Mouse (Mus musculus) lung, postnatal 0 days (tissue): ENCODE measurements around the gene E130114P18Rik. TPM values are rescaled to one million over a fixed set of nuclear protein-coding genes. Genes with fewer than 3 reads are reported as not detected.

ENCODE experiments used
- ATAC-seq: fragments of 200-750 bp; cut with Nextera tagmentation; 2 replicates; pipeline ENCODE4 v1.8.0; 2017; ENCODE audit warnings: moderate library complexity
- DNase-seq: peaks from one replicate; pipeline ENCODE4 v3.0.0-alpha.2; 2016; ENCODE audit warnings: low spot score
- H3K27ac ChIP-seq: fragments of 300-500 bp; sonication (generic); 2 replicates; pipeline ENCODE4 v1.5.1; 2014; ENCODE audit warnings: antibody characterized with exemption, mild to moderate bottlenecking, low read length, mixed read lengths
- H3K27me3 ChIP-seq: fragments of 300-500 bp; sonication (generic); replicated peaks from 2 replicates; pipeline ENCODE4 v1.6.1; 2014; ENCODE audit warnings: low read length, mixed read lengths; ENCODE audit not compliant: insufficient read depth
- H3K36me3 ChIP-seq: fragments of 300-500 bp; sonication (generic); 2 replicates; pipeline ENCODE4 v1.6.1; 2014; ENCODE audit warnings: low read length, mixed read lengths; ENCODE audit not compliant: insufficient read depth
- H3K4me1 ChIP-seq: fragments of 300-500 bp; sonication (generic); 2 replicates; pipeline ENCODE4 v1.6.1; 2014; ENCODE audit warnings: antibody characterized with exemption, low read depth, low read length, mixed read lengths; ENCODE audit not compliant: insufficient read depth
- H3K4me2 ChIP-seq: fragments of 300-500 bp; sonication (generic); replicated peaks from 2 replicates; pipeline ENCODE4 v1.6.1; 2014; ENCODE audit warnings: low read depth, mild to moderate bottlenecking, low read length, moderate library complexity, mixed read lengths
- H3K4me3 ChIP-seq: fragments of 300-500 bp; sonication (generic); 2 replicates; pipeline ENCODE4 v1.5.1; 2014; ENCODE audit warnings: low read depth, low read length
- H3K9ac ChIP-seq: fragments of 300-500 bp; sonication (generic); replicated peaks from 2 replicates; pipeline ENCODE4 v1.6.1; 2014; ENCODE audit warnings: low read depth, mild to moderate bottlenecking
- H3K9me3 ChIP-seq: fragments of 300-500 bp; sonication (generic); 2 replicates; pipeline ENCODE4 v1.6.1; 2016; ENCODE audit warnings: low read length, mixed read lengths
- CTCF ChIP-seq: IDR thresholded peaks from 2 replicates; pipeline ENCODE4 v1.5.1; 2016; ENCODE audit warnings: antibody characterized with exemption, mild to moderate bottlenecking
- EP300 ChIP-seq: IDR thresholded peaks from 2 replicates; pipeline ENCODE4 v1.6.1; 2016; ENCODE audit warnings: antibody characterized with exemption, mild to moderate bottlenecking, control low read depth
- WGBS: fragments of 180-500 bp; shearing (Covaris S2); extraction: QIAGEN DNeasy Blood & Tissue Kit; methylation state at CpG from one replicate; pipeline ENCODE4 v1.1.7; 2014; 5-methylcytosine and 5-hydroxymethylcytosine counted together
- polyA plus RNA-seq: library from polyadenylated mRNA; unstranded; fragments of >200 nt; fragmentation: Nextera tagmentation; extraction: Ambion mirVana; gene quantifications from 2 replicates; pipeline ENCODE4 v1.2.1, GENCODE M21; 2015

Gene E130114P18Rik
- 0.36 and 0.76 TPM in 2 replicates for polyA plus RNA-seq

- peak within 1 kb of the TSS; percentile 83 for H3K4me2 ChIP-seq
- peak; percentile 74 for ATAC-seq
- under 1% methylated on average over 32 of the region's 37 CpGs for WGBS
- peak within 1 kb of the TSS; percentile 95 for H3K9ac ChIP-seq
- H3K9me3 ChIP-seq, result no peaks in the 10 kb centered on the region
- peak; percentile 93 for DNase-seq
- TF ChIP-seq CTCF (no peak), EP300 (no peak)
- H3K4me1 ChIP-seq, result peaks cover 3% of the 10 kb centered on the region; the same call in 1 of the 2 replicates
- H3K4me3 ChIP-seq, result peak within 1 kb of the TSS; percentile 90
- H3K27ac ChIP-seq, result peak within 1 kb of the TSS; percentile 96
- H3K27me3 ChIP-seq, result no peaks in the 10 kb centered on the region
- no peaks in the 10 kb centered on the region for H3K36me3 ChIP-seq
Observed at GRCm38 (mm10) chr4:97777706-97778176, at the start of gene E130114P18Rik. E130114P18Rik (minus strand) TSS chr4:97778078.

GRCm38 (mm10) chr4:97827115-97827514 is 49.2 kb upstream of the E130114P18Rik start:
- ATAC-seq, result no peak
- TF ChIP-seq EP300 (no peak), CTCF (no peak)
- H3K27ac ChIP-seq, result no peak overlapping the region
- no peak overlapping the region for H3K9ac ChIP-seq
- H3K9me3 ChIP-seq, result no peaks in the 10 kb centered on the region
- no peaks in the 10 kb centered on the region for H3K27me3 ChIP-seq
- H3K36me3 ChIP-seq, result no peaks in the 10 kb centered on the region
- no peak overlapping the region for H3K4me3 ChIP-seq
- H3K4me1 ChIP-seq, result no peaks in the 10 kb centered on the region; the same call in 1 of the 2 replicates
- 80% methylated on average over 6 of the region's 6 CpGs for WGBS
- DNase-seq, result no peak
- H3K4me2 ChIP-seq, result no peak overlapping the region

- Histone ChIP-seq H3K27me3 (no peaks in the 10 kb centered on the region), H3K27ac (no peak overlapping the region), H3K4me2 (no peak overlapping the region), H3K9me3 (no peaks in the 10 kb centered on the region), H3K36me3 (no peaks in the 10 kb centered on the region), H3K9ac (no peak overlapping the region), H3K4me3 (no peak overlapping the region), H3K4me1 (no peaks in the 10 kb centered on the region; the same call in 1 of the 2 replicates)
- DNase-seq (peak; percentile 50), ATAC-seq (no peak)
- TF ChIP-seq CTCF (no peak), EP300 (no peak)
- WGBS, result 73% methylated on average over 4 of the region's 4 CpGs
Observed at GRCm38 (mm10) chr4:97825841-97826240, 48.0 kb upstream of the E130114P18Rik start.

DNA sequence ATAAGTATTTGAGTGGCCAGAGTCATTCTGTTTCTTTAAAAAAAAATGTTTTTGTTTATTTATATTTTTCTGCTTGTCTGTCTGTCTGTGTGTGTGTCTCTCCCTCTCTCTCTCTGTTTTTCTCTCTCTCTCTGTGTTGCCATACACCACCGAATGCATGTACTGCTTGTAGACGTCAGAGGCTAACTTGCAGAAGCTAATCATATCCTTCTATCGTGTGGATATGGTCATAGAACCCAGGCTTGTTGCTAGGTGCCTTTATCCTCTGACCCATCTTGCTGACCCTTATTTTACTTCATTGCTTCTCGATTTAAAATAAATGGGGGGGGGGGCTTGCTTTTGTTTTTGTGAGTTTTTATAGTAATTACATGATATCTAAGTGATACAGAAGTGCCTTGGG is 47.6 kb upstream of the E130114P18Rik start:
- no peak overlapping the region for H3K9ac ChIP-seq
- TF ChIP-seq EP300 (no peak), CTCF (no peak)
- no peak overlapping the region for H3K4me3 ChIP-seq
- no peaks in the 10 kb centered on the region for H3K36me3 ChIP-seq
- WGBS, result 84% methylated on average over 4 of the region's 4 CpGs
- H3K27me3 ChIP-seq, result no peaks in the 10 kb centered on the region
- ATAC-seq, result no peak
- no peak for DNase-seq
- H3K9me3 ChIP-seq, result no peaks in the 10 kb centered on the region
- H3K4me1 ChIP-seq, result peaks cover 2% of the 10 kb centered on the region; the same call in 1 of the 2 replicates
- H3K27ac ChIP-seq, result no peak overlapping the region
- H3K4me2 ChIP-seq, result no peak overlapping the region

DNA sequence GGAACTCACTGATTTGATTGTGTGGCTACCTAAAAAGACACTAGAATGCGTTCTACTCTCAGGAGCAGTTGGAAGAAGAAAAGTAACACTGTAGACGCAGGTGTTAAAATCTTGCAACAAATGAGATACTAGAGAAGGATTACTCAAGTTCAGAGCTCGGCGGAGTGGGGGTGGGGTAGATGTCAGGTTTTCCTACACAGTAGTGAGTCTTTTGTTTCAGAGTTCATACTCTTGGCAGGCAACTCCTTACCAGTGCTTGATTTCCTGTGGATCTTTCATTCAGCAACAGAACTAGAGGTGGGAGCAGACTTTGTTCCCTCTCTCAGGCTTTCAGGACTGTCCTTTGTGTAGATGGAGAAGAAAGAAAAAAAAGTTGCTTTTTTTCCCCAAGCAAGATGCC is 46.6 kb upstream of the E130114P18Rik start:
- no peak overlapping the region for H3K4me2 ChIP-seq
- H3K9ac ChIP-seq, result no peak overlapping the region
- no peak overlapping the region for H3K27ac ChIP-seq
- H3K9me3 ChIP-seq, result no peaks in the 10 kb centered on the region
- H3K4me1 ChIP-seq, result peaks cover 4% of the 10 kb centered on the region; the same call in 1 of the 2 replicates
- TF ChIP-seq EP300, result no peak
- no peak for TF ChIP-seq CTCF
- H3K27me3 ChIP-seq, result no peaks in the 10 kb centered on the region
- no peak overlapping the region for H3K4me3 ChIP-seq
- DNase-seq (peak; percentile 38), ATAC-seq (no peak)
- 46% methylated on average over 4 of the region's 4 CpGs for WGBS
- no peaks in the 10 kb centered on the region for H3K36me3 ChIP-seq

DNA sequence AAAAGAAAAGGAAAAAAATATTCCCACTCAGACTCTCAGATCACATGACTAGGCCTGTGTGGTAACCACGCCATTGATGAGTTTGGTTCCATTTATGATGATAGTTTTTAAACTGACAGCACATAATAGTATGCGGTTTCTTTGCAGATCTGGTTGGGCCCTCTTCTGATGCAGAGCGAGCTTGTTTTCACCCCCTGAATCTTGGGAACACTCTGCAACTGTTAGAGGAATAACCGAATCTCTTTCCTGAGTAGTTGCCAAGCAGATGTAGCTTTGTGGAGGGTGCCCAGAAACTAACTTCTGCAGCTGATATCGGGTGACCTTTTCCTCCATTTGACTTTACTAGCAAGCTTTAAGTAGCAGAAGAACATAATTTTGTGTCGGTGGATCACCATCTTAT is 45.6 kb upstream of the E130114P18Rik start:
- DNase-seq (no peak), ATAC-seq (no peak)
- WGBS, result 79% methylated on average over 6 of the region's 6 CpGs
- no peak overlapping the region for H3K4me2 ChIP-seq
- peaks cover 4% of the 10 kb centered on the region; the same call in 1 of the 2 replicates for H3K4me1 ChIP-seq
- H3K27me3 ChIP-seq, result no peaks in the 10 kb centered on the region
- H3K9me3 ChIP-seq, result no peaks in the 10 kb centered on the region
- TF ChIP-seq EP300 (no peak), CTCF (no peak)
- H3K27ac ChIP-seq, result no peak overlapping the region
- H3K9ac ChIP-seq, result no peak overlapping the region
- no peaks in the 10 kb centered on the region for H3K36me3 ChIP-seq
- no peak overlapping the region for H3K4me3 ChIP-seq
